Comparison of ENCODE assay signal across 8 mouse cellular contexts in the genomic region with DNA sequence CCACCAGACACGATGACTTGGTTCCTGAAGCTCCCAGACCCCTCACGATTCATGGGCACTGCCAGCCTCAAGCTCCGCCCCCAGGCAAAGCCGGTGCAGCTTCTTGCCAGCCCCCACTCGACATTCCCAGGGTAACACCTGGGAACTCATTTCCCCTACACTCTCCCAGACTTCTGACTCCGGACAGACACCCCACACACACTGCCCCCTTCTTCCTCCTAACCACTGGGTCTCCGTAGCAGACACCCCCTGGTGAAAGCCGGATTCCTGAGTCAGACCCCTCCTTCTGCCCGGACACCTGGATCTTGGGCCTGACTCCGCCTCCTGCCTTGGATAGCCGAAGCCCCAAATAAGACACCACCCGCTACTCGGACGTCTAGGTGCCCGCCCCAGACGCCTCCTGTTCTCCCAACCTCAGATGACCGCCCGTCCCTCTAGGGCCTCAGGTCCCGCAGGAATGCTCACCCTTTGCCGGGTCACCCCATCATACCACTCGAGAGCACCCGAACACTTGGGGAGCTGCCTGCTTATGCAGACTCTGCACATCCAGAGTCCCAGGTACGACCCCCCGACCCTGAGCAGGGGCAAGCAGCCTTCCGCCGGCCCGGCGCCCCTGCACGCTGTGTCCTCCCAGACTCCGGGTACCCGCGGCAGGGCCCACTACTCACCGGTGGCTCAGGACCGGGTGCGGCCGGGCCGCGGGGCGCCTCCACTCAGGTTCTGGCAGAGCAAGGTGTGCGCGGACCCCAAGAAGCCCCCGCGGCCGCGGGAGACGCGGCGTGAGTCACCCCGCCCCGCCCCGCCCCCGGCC. TPM values are rescaled to one million over a fixed set of nuclear protein-coding genes. Genes with fewer than 3 reads are reported as not detected.
DNase-seq lines count a peak whose midpoint lies in the region; ATAC-seq and TF ChIP-seq lines count a peak whose summit lies in the region.

Gene Cd164l2 (plus strand): TSS at position 381 of the 811 bp plus-strand sequence.
Gene Gpr3 (minus strand): TSS at position 786 of the 811 bp plus-strand sequence.

- no peaks in the 10 kb centered on the region for H3K27me3 ChIP-seq in hindbrain, postnatal 0 days (ENCODE audit: insufficient read depth, low read length)
- peaks cover 62% of the 10 kb centered on the region for H3K27me3 ChIP-seq in neural tube, embryonic 13.5 days

- 2% methylated on average over 49 of the region's 52 CpGs for WGBS in hindbrain, postnatal 0 days
- WGBS in neural tube, embryonic 13.5 days, result 1% methylated on average over 52 of the region's 52 CpGs

- no peak for TF ChIP-seq CTCF in hindbrain, postnatal 0 days (IDR thresholded peaks at IDR 0.05; ENCODE audit: low read depth)

- no peaks in the 10 kb centered on the region for H3K4me1 ChIP-seq in hindbrain, postnatal 0 days (ENCODE audit: insufficient read depth, low read length)
- peaks cover 26% of the 10 kb centered on the region for H3K4me1 ChIP-seq in neural tube, embryonic 13.5 days (replicated peaks)

- peak; percentile 93 for DNase-seq in heart, adult 11 months
- DNase-seq in heart, adult 8-10 months (ENCODE audit: low spot score), result no peak
- peak; percentile 39 for DNase-seq in thymus, postnatal 4 days
- no peak for DNase-seq in thymus, postnatal 14 days
- peak; percentile 41 for DNase-seq in hindbrain, postnatal 0 days (ENCODE audit: low spot score)
- no peak for DNase-seq in right cerebral cortex, postnatal 4 days
- DNase-seq in kidney, adult 18-20 months, result no peak

- peak within 1 kb of the TSS; percentile 76 for H3K9ac ChIP-seq in hindbrain, postnatal 0 days (replicated peaks; ENCODE audit: low read length)
- H3K9ac ChIP-seq in neural tube, embryonic 13.5 days, result peak within 1 kb of the TSS; percentile 71

- H3K36me3 ChIP-seq in hindbrain, postnatal 0 days (ENCODE audit: insufficient read depth, low read length), result no peaks in the 10 kb centered on the region
- no peaks in the 10 kb centered on the region for H3K36me3 ChIP-seq in neural tube, embryonic 13.5 days

- peak; percentile 49; the same call in 1 of the 2 replicates for ATAC-seq in hindbrain, postnatal 0 days
- peak; percentile 57 for ATAC-seq in neural tube, embryonic 13.5 days (ENCODE audit: low read depth)

- H3K27ac ChIP-seq in hindbrain, postnatal 0 days, result peak within 1 kb of the TSS; percentile 59; the same call in 1 of the 2 replicates
- H3K27ac ChIP-seq in neural tube, embryonic 13.5 days (replicated peaks), result no peak within 1 kb of the TSS

- H3K9me3 ChIP-seq in hindbrain, postnatal 0 days (ENCODE audit: low read length), result no peaks in the 10 kb centered on the region
- no peaks in the 10 kb centered on the region for H3K9me3 ChIP-seq in neural tube, embryonic 13.5 days

- peak within 1 kb of the TSS; percentile 98 for H3K4me2 ChIP-seq in hindbrain, postnatal 0 days (ENCODE audit: low read depth, low read length)
- peak within 1 kb of the TSS; percentile 85 for H3K4me2 ChIP-seq in neural tube, embryonic 13.5 days

- H3K4me3 ChIP-seq in hindbrain, postnatal 0 days (ENCODE audit: low read length), result peak within 1 kb of the TSS; percentile 77
- peak within 1 kb of the TSS; percentile 59 for H3K4me3 ChIP-seq in neural tube, embryonic 13.5 days

RNA-seq across cellular contexts. Expression of gene Cd164l2, which starts in this region (rescaled TPM):
- not detected for total RNA-seq in heart, adult 8-10 months (2022)
- 6.2 and 6.9 TPM in 2 replicates for total RNA-seq in hindbrain, postnatal 0 days (2014; rRNA removed)
- polyA plus RNA-seq in hindbrain, postnatal 0 days (2015; fragmentation: Nextera tagmentation; extraction: Ambion mirVana), result 9.6 and 11.9 TPM in 2 replicates
- 1.1 and 1.6 TPM in 2 replicates for polyA plus RNA-seq in neural tube, embryonic 13.5 days (2015; fragmentation: Nextera tagmentation; extraction: Ambion mirVana)

RNA-seq across cellular contexts. Expression of gene Gpr3, which starts in this region (rescaled TPM):
- not detected for total RNA-seq in heart, adult 8-10 months (2022)
- total RNA-seq in hindbrain, postnatal 0 days (2014; rRNA removed), result 7.0 and 7.3 TPM in 2 replicates
- 4.5 and 5.5 TPM in 2 replicates for polyA plus RNA-seq in hindbrain, postnatal 0 days (2015; fragmentation: Nextera tagmentation; extraction: Ambion mirVana)
- polyA plus RNA-seq in neural tube, embryonic 13.5 days (2015; fragmentation: Nextera tagmentation; extraction: Ambion mirVana), result 0.77 and 1.1 TPM in 2 replicates

Comparison
In these comparisons a context has a peak if more than half of its experiments do, and no peak if none do; other contexts are left out.
1. DNase-seq: peak in heart, adult 11 months (single experiment), thymus, postnatal 4 days (single experiment) and hindbrain, postnatal 0 days (single experiment); none in heart, adult 8-10 months (single experiment), thymus, postnatal 14 days (single experiment), right cerebral cortex, postnatal 4 days (single experiment) and kidney, adult 18-20 months (single experiment).